Mouse (Mus musculus): ENCODE measurements around the gene Alcam. TPM values are rescaled to one million over a fixed set of nuclear protein-coding genes. Genes with fewer than 3 reads are reported as not detected.

The Alcam gene
- polyA plus RNA-seq, 1 experiment from 2014 or later: 32.9 TPM

DNA sequence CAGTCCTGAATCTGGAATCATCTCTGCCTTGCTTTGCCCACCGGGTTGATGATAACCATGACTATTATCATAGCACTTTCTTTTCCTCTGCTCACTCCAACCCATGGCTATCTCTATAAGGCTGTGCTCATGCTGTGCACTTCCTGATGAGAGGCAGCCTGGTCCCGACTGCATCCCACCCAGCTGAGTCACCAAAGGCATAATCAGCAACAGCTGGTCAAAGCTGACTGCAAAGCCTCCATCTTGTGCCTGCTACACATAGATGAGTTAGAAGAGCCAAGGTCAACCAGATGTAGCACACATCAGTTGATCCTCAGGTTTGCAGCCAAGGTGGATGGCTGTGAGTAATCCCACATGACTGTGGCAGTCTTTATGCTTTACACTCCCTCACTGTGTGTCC lies 48.6 kb downstream of the Alcam start:
- no peak overlapping the region for H3K4me3 ChIP-seq
- 77% methylated on average over 2 of the region's 2 CpGs for WGBS
- H3K9me3 ChIP-seq: no peaks in the 10 kb centered on the region
- H3K4me1 ChIP-seq (replicated peaks): no peaks in the 10 kb centered on the region
- H3K27ac ChIP-seq (replicated peaks): no peak overlapping the region
- 0 out of 2 replicates have a peak, but pooled peaks have one; percentile 42 for ATAC-seq (ENCODE audit: low FRiP score, low read depth)
- no peaks in the 10 kb centered on the region for H3K36me3 ChIP-seq
- H3K27me3 ChIP-seq: no peaks in the 10 kb centered on the region
- no peak overlapping the region for H3K4me2 ChIP-seq
- H3K9ac ChIP-seq: no peak overlapping the region

GRCm38 (mm10) chr16:52399112-52399511 lies 54.8 kb downstream of the Alcam start:
- Histone ChIP-seq H3K9me3 (no peaks in the 10 kb centered on the region), H3K4me3 (no peak overlapping the region), H3K9ac (no peak overlapping the region), H3K4me2 (no peak overlapping the region), H3K27me3 (no peaks in the 10 kb centered on the region), H3K36me3 (no peaks in the 10 kb centered on the region), H3K27ac (replicated peaks) (no peak overlapping the region), H3K4me1 (replicated peaks) (no peaks in the 10 kb centered on the region)
- no peak for ATAC-seq (ENCODE audit: low FRiP score, low read depth)
- 83% methylated on average over 3 of the region's 3 CpGs for WGBS

GRCm38 (mm10) chr16:52386781-52387300 lies 67.0 kb downstream of the Alcam start:
- H3K27ac ChIP-seq (replicated peaks): no peak overlapping the region
- no peaks in the 10 kb centered on the region for H3K9me3 ChIP-seq
- no peaks in the 10 kb centered on the region for H3K36me3 ChIP-seq
- no peak overlapping the region for H3K4me2 ChIP-seq
- no peaks in the 10 kb centered on the region for H3K27me3 ChIP-seq
- no peak overlapping the region for H3K9ac ChIP-seq
- no peak overlapping the region for H3K4me3 ChIP-seq
- WGBS: 35% methylated on average over 5 of the region's 5 CpGs
- no peak for ATAC-seq (ENCODE audit: low FRiP score, low read depth)
- H3K4me1 ChIP-seq (replicated peaks): 0 out of 2 replicates have a peak, but pooled peaks cover 11% of the 10 kb centered on the region

DNA sequence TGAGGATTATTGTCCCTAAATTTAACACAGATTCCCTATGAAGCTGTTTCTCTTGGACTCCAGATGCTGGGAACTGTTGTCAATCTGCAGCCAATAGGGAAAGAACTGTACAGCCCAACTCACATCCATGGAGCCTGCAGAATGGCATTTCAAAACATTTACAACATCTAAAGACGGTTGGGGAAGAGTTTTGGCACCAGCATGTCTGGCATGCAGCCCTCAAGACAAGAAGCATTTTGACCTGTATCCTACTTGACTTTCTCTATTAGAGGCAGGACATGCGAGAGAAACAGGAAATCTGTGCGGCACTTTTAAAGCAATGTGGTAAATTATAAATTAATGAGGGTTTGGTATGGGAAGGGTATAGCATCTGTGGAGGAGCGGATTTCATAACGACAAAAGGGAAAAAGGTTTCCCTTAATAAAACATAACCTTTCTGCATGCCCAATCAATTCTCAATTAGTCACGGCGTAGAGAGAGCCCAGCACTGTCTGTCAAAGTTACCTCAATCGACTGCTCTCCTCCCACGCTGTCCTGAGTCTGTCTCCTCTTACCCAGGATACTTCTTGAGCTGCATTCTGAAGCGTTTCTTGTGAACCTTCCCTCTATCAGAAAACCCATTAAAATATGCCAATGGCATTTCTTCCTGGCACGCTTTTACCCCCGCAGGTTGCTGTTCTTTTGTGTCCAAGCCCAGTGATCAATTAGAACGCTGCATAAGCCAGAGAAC lies 70.3 kb downstream of the Alcam start:
- no peak for ATAC-seq (ENCODE audit: low FRiP score, low read depth)
- Histone ChIP-seq H3K4me3 (no peak overlapping the region), H3K4me1 (replicated peaks) (0 out of 2 replicates have a peak, but pooled peaks cover 11% of the 10 kb centered on the region), H3K36me3 (no peaks in the 10 kb centered on the region), H3K27ac (replicated peaks) (no peak overlapping the region), H3K4me2 (peak overlapping the region; percentile 16), H3K9ac (no peak overlapping the region), H3K9me3 (no peaks in the 10 kb centered on the region), H3K27me3 (no peaks in the 10 kb centered on the region)
- WGBS: 38% methylated on average over 13 of the region's 13 CpGs

DNA sequence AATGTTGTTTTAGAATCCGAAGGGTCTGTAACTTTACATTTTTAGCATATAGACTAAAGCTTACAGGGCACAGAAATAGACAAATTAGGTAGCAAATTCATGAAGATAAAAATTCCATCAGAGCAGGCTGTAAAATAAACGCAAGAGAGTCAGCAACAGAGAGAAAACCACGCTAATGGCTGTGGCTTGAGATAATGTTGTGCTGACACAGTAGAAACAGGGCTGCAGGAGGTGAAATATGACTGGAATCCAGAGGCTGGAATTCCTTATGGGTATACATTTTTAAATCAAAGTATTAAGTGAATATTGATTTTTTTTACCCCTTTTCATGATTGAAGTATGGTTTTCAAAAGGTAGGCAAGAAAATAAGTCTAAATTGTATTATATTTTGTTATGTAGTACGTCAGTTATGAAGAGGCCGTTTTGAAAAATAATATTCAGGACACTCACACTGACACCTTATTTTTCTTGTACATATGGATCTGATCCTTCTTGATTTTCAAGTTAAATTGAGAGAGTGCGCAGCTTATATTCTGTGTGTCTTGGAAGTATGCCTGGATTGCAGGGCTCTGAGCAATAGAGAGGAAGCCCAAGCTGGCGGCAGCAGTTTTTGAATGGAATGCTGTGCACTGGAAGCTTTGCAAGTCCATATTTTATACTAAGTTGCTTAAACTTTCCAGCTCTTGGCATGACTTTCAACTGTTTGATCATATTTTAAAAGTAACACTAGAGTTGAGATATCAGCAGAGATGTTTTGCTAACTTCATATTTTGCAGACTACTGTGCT lies 74.9 kb downstream of the Alcam start:
- no peak for ATAC-seq (ENCODE audit: low FRiP score, low read depth)
- H3K9me3 ChIP-seq: no peaks in the 10 kb centered on the region
- no peak overlapping the region for H3K4me3 ChIP-seq
- H3K4me1 ChIP-seq (replicated peaks): 0 out of 2 replicates have a peak, but pooled peaks cover 3% of the 10 kb centered on the region
- H3K36me3 ChIP-seq: no peaks in the 10 kb centered on the region
- no peak overlapping the region for H3K27ac ChIP-seq (replicated peaks)
- 76% methylated on average over 7 of the region's 7 CpGs for WGBS
- no peak overlapping the region for H3K4me2 ChIP-seq
- H3K27me3 ChIP-seq: no peaks in the 10 kb centered on the region
- H3K9ac ChIP-seq: no peak overlapping the region

- Histone ChIP-seq H3K4me1 (replicated peaks) (no peaks in the 10 kb centered on the region), H3K27ac (replicated peaks) (no peak overlapping the region), H3K27me3 (no peaks in the 10 kb centered on the region), H3K4me2 (no peak overlapping the region), H3K36me3 (no peaks in the 10 kb centered on the region), H3K9me3 (no peaks in the 10 kb centered on the region), H3K9ac (no peak overlapping the region), H3K4me3 (no peak overlapping the region)
- 96% methylated on average over 2 of the region's 2 CpGs for WGBS
- ATAC-seq (ENCODE audit: low FRiP score, low read depth): no peak
These were observed 77.0 kb downstream of the Alcam start for GRCm38 (mm10) chr16:52376827-52377226.

DNA sequence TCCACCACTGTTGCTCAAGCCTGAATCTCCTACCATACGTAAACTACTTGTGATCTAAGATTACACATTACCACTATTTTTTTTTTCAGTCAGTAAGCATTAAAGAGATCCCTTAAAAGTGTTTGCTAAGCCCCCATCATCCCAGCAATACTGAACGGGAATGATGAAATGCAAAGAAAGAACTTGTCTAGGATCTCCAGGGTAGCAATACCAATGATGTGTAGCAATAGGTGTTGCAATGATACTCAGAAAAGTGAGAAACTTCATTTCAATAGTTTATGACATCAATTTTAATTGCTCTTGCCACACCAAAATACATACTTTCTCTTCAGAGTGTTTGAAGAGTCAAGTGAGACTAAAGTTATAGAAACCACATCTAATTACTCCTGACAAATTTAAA lies 81.9 kb downstream of the Alcam start:
- Histone ChIP-seq H3K4me3 (no peak overlapping the region), H3K4me2 (no peak overlapping the region), H3K36me3 (no peaks in the 10 kb centered on the region), H3K27me3 (no peaks in the 10 kb centered on the region), H3K9me3 (no peaks in the 10 kb centered on the region), H3K9ac (no peak overlapping the region), H3K27ac (replicated peaks) (no peak overlapping the region), H3K4me1 (replicated peaks) (no peaks in the 10 kb centered on the region)
- no peak for ATAC-seq (ENCODE audit: low FRiP score, low read depth)
- 85% methylated on average over 2 of the region's 2 CpGs for WGBS

DNA sequence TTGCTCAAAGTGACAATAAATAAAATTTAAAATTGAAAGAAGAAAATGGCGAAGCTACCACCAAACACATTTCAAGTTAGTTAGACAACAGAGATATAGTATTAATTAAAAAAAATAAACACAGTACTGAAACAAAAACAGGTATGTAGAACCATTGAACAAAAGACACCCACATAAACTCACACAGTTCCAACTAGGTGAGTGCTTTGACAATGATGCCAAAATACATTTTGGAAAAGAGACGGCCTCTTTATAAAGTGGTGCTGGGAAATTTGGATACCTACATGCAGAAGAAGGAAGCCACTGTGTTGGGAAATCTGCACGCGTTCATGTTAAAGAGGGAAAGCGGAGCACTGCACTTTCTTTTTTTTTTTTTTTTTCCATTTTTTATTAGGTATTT lies 85.4 kb downstream of the Alcam start:
- Histone ChIP-seq H3K4me2 (no peak overlapping the region), H3K27me3 (no peaks in the 10 kb centered on the region), H3K4me1 (replicated peaks) (no peaks in the 10 kb centered on the region), H3K27ac (replicated peaks) (no peak overlapping the region), H3K4me3 (no peak overlapping the region), H3K9me3 (no peaks in the 10 kb centered on the region), H3K36me3 (no peaks in the 10 kb centered on the region), H3K9ac (no peak overlapping the region)
- no peak for ATAC-seq (ENCODE audit: low FRiP score, low read depth)
- 98% methylated on average over 5 of the region's 5 CpGs for WGBS

DNA sequence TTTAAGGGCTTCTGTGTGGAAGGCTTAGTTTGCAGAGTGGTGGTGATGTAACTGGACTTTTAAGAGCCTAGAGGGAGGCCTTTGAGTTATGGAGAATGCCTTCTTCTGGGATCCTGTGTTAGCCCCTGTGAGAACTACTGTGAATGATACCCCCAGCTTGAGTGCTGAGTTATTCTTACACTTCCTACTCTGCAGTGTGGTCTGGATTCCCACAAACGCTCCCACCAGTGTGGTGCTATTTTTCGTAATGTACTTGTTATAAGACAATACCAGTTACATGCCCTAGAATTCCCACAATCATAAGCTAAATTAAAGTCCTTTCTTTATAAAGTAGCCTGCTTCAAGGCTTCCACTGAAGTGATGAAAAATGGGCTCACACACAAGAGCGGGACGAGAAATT lies 87.0 kb downstream of the Alcam start:
- H3K36me3 ChIP-seq: no peaks in the 10 kb centered on the region
- H3K4me1 ChIP-seq (replicated peaks): no peaks in the 10 kb centered on the region
- H3K4me2 ChIP-seq: no peak overlapping the region
- H3K27me3 ChIP-seq: no peaks in the 10 kb centered on the region
- no peaks in the 10 kb centered on the region for H3K9me3 ChIP-seq
- ATAC-seq (ENCODE audit: low FRiP score, low read depth): no peak
- no peak overlapping the region for H3K4me3 ChIP-seq
- no peak overlapping the region for H3K9ac ChIP-seq
- no peak overlapping the region for H3K27ac ChIP-seq (replicated peaks)
- 96% methylated on average over 4 of the region's 4 CpGs for WGBS

- H3K27me3 ChIP-seq: no peaks in the 10 kb centered on the region
- ATAC-seq (ENCODE audit: low FRiP score, low read depth): no peak
- no peak overlapping the region for H3K27ac ChIP-seq (replicated peaks)
- no peak overlapping the region for H3K4me3 ChIP-seq
- no peaks in the 10 kb centered on the region for H3K36me3 ChIP-seq
- no peaks in the 10 kb centered on the region for H3K4me1 ChIP-seq (replicated peaks)
- 71% methylated on average over 4 of the region's 4 CpGs for WGBS
- no peak overlapping the region for H3K4me2 ChIP-seq
- no peak overlapping the region for H3K9ac ChIP-seq
- H3K9me3 ChIP-seq: no peaks in the 10 kb centered on the region
These were observed 89.8 kb downstream of the Alcam start for GRCm38 (mm10) chr16:52363944-52364511.

GRCm38 (mm10) chr16:52343467-52344033 lies 110.3 kb downstream of the Alcam start:
- H3K4me2 ChIP-seq: no peak overlapping the region
- no peaks in the 10 kb centered on the region for H3K9me3 ChIP-seq
- no peaks in the 10 kb centered on the region for H3K27me3 ChIP-seq
- no peaks in the 10 kb centered on the region for H3K4me1 ChIP-seq (replicated peaks)
- H3K9ac ChIP-seq: no peak overlapping the region
- ATAC-seq (ENCODE audit: low FRiP score, low read depth): no peak
- H3K4me3 ChIP-seq: no peak overlapping the region
- no peak overlapping the region for H3K27ac ChIP-seq (replicated peaks)
- 86% methylated on average over 2 of the region's 2 CpGs for WGBS
- H3K36me3 ChIP-seq: no peaks in the 10 kb centered on the region

All from hindbrain, embryonic 15.5 days (tissue).